Mouse (Mus musculus) c-Kit-negative CD71-positive TER-119-positive erythroid progenitor cells, embryonic 14.5 days (primary cell): ENCODE data around the gene C2cd5.

ENCODE experiments used
- DNase-seq: peaks from one replicate; pipeline ENCODE4 v3.0.0-alpha.2; 2013; ENCODE audit warnings: low read depth, low spot score

C2cd5 gene

DNA sequence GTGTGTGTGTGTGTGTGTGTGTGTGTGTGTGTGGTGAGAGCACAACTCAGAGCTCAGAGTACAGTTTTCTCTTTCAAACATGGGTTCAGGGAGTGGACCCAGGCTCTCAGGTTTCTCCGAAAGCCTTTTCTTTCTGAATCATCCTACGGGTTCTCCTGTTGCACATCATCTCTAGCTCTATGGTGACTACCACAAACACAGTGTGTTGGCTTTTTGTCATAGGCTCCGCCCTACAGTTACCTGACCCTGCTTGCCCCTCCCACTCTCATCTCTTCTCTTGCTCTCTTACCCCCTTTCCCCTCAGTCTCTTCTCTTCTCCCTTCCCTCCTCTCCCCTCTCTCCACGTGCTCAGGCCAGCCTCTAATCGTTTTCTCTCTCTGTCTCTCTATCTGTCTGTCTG is 15.6 kb upstream of the C2cd5 start:
- DNase-seq, result no peak

- no peak for DNase-seq
Measured at GRCm38 (mm10) chr6:143115011-143115445, 15.1 kb upstream of the C2cd5 start.

DNA sequence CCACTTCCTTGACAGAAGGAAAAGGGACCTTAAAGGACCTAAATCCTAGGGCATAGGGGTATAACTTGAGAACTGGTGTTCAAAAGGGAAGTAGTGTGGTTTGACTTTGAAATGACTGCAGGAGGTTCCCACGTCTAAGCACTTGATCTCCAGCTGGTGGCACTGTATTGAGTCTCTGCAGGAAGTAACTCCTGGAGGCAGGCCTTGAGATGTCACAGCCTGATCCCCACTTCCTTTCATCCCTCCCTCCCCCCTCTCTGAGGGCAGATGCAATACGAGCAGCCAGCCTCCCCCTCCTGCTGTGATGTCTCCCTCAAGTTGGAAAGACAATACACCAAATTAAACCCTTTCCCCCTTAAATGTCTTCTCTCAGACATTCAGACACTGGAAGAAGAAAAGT is 14.6 kb upstream of the C2cd5 start:
- DNase-seq, result no peak

DNA sequence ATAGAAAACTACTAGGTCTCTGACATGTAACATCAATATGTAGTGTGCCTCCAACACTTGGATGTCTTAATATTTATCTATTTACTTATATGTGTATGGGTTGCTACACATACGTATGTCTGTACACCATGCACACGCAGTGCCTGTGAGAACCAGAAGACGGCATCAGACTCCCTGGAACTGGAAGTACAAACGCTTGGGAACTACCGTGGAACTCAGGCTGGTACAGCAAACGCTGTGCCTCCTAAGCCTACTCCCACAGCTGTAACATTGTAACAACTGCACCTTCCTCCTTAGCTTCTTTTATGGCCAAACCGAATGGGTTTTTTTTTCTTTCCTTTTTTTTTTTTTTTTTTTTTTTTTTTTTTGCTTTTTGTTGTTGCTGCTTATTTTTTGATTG is 10.4 kb upstream of the C2cd5 start:
- no peak for DNase-seq

- DNase-seq, result no peak
Measured at GRCm38 (mm10) chr6:143109622-143110218, 9.8 kb upstream of the C2cd5 start.

DNA sequence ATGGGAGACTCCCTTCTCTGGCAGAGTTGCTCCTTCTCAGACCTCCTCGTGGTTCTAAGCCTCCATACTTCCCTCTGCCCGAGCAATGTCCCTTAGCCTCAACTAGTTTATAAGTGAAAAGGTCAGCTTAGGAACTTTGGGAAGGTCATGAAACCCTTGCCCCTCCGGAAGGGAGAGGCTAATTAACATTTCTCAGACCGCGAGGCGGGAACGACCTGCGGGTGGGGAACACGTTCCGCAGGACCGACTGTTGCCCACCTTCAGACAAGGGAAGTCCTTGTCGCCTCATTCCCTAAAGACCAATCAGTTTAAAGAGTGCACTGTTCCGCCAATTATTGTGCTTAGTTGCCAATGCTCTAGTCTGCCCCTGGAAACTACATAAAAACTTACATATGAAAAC is 8.1 kb upstream of the C2cd5 start:
- no peak for DNase-seq

DNA sequence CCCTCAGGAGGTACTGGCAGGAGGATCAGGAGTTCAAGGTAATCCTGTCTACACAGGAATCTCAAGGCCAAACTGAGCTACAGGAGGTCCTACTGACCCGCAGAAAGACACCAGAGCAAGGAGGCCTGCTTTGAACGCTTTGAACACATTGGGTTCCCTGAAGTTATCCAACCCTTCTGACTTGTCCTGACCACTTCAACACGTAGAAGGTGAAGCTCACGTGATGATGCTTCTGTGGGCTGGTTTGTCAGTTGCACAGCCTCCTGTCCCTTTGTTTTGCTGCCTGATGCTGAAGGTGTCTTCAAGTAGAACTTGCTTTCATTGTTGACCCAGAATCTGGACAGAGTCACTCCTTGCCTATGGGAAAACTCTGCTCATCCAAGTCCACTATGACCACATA is 7.7 kb upstream of the C2cd5 start:
- no peak for DNase-seq

GRCm38 (mm10) chr6:143105766-143106165 is 5.8 kb upstream of the C2cd5 start:
- no peak for DNase-seq

- DNase-seq, result peak; percentile 37
Measured at GRCm38 (mm10) chr6:143103981-143104680, 4.2 kb upstream of the C2cd5 start.

DNA sequence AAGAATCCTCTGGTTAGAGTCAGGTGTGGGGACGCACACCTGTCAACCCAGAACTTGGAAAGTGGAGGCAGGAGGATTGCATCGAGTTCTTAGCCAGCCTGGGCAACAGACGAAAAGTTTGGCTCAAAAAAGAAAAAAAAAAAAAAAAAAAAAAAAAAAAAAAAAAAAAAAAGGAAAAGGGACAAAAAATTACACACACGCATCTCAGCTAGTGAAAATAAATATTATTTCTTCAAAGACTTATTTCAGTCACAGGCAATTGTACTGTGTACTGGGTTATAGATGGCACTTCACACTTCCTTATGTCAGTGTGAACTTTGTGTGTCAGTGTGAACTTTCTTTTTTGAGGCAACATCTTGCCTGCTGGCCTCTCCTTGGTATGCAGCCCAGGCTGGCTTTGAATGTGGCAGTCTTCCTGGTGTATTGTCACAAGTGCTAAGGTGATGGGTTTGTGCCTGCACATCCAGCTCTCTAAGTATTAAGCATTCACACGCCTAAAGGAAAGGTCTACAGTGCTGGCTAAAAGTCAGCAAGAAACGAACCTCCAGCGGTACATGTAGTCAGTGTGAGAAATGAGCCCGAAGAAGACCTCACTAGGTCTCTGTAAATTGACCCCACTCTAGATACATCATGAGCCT is 656 bp upstream of the C2cd5 start:
- no peak for DNase-seq

DNA sequence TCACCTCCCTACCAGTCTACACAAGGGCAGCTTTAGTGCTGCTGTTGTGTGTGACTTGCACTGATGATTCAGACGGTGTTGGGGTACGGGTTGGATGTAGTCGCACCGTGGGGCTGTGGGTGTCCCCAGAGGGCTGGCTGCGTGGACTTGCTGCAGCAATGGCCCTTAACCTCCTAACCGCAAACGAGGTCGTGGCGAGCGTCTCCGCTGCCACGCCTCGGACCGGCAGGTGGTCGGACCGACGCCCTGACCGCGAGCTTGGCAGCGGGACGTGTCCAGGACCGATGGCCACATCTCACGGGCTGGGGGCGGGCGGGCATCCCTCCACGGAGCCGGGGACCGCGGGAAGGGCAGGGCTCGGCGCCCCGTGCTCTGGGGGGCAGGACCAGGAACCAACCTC is 660 bp downstream of the C2cd5 start:
- DNase-seq, result peak; percentile 44

GRCm38 (mm10) chr6:143095126-143095525 is 4.8 kb downstream of the C2cd5 start:
- DNase-seq, result no peak

DNA sequence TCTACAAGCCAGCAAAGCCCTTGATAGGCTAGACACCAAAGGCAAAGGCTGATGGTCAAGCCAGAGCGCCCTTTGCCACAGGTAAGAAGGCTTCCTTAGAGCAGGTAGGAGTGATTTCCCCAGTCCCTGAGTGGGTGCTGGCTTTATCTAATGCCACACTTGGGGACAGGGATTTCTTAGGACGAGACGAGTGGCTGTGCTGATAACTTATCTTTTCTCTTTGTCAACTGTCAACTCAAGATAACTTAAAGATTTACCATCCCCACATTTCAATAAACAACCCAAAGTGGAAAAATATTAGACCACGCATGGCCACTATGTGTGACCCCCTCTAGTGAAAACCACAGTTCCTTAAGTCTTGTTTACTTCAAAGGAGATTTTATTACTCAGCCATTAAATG is 7.1 kb downstream of the C2cd5 start:
- no peak for DNase-seq

- DNase-seq, result no peak
Measured at GRCm38 (mm10) chr6:143091076-143091475, 8.9 kb downstream of the C2cd5 start.

DNA sequence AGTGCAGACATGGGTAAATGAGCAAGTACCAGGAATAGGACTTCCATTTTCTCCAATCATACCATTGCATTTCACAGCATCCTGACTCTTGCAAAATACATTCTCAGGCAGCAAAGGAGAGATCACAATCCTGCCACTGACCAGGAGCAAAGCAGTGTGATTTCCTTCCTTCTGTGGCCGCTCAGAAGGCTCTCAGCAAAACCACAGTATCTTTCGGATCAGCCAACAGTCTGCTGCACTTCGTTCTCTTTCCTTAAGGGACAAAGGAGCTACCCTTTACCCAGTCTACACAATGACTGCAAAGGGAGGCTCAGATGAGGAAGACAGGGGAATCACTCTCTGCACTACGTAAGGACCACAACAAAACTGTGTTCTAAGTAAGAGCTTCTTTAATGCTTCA is 12.6 kb downstream of the C2cd5 start:
- no peak for DNase-seq

DNA sequence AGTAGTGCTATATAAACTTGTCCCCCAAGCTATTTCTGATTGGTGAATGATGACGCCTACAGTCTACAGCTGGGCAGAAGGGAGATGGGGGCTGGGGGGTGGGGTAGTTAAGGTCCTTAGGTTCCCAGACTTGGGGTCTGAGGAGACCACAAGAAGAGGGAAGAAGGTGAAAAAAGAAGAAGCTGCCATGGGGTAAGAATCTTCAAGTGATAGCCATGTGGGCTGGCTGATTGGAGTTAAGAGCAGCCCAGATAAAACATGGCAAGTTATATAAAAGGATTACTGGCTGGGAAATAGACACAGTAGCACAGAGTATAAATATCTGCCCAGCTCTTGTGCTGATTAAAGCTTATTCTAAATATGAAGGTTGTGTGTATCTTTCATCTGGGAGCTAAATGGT is 14.0 kb downstream of the C2cd5 start:
- no peak for DNase-seq

GRCm38 (mm10) chr6:143084314-143085025 is 15.5 kb downstream of the C2cd5 start:
- DNase-seq, result no peak

- DNase-seq, result no peak
Measured at GRCm38 (mm10) chr6:143081479-143082106, 18.3 kb downstream of the C2cd5 start.

DNA sequence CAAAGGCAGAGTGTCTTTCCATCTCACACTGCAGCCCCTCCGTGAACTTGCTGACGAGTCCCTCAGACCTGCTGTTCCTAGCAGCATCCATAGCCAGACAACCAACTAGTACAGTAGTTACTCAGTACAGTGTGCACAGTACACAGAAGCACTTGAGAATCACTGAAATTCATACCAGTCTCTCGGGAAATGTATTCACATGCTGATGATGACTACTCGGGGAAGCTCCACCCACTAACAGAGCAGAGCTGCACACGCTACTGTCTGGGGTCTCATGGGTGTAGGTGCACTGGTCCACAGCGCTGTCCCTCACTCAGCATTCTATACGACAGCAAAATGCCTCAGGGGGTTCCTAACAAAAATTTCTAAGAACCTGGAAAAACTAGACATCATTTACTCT is 19.2 kb downstream of the C2cd5 start:
- DNase-seq, result no peak

- no peak for DNase-seq
Measured at GRCm38 (mm10) chr6:143079126-143079525, 20.8 kb downstream of the C2cd5 start.

DNA sequence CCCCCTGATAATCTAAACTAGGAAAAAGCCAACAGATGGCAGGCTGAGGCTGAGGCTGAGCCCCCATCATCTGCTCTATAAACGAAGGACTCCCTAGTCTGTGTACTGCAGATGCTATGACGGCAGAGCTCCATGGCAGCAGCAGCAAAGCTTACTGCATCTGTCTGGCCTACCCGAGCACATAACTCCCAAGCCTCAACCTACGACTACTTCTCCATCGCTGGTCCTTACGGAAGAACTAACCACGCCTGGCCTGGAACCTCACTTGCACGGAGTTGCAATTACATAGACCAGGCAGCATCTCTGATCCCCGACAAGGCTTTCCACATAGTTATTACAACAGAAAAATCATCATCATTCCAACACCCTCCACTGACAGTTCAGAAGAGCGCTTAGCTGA is 23.5 kb downstream of the C2cd5 start:
- DNase-seq, result no peak

DNA sequence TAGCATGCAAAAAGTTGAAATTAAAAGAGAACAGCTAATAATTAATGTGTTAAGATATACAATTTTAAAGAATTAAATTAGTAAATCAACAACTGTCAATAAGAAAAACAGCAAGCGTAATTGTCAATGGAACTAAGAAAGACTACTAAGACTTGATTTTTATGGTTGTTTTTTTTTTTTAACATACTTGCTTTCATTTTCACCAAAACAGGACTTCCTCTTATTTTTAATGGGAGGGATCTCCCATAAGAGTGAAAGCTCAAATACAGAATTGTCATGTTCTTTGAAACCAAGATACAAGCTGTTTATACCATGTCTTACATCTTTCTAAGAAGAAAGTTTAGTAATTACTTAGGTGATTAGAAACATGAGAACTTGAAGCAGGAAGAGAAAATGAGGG is 26.0 kb downstream of the C2cd5 start:
- no peak for DNase-seq
